Mouse (Mus musculus) embryo, embryonic 10 days (tissue): ENCODE measurements around the gene Slc47a2.

Source experiments
- DNase-seq: peaks from one replicate; pipeline ENCODE4 v3.0.0-alpha.2; 2015; ENCODE audit warnings: low spot score

Slc47a2 gene

GRCm38 (mm10) chr11:61342505-61343420, at the start of gene Slc47a2:
Gene Slc47a2, minus strand, starts transcription at chr11:61342860.
- peak; percentile 72 for DNase-seq

DNA sequence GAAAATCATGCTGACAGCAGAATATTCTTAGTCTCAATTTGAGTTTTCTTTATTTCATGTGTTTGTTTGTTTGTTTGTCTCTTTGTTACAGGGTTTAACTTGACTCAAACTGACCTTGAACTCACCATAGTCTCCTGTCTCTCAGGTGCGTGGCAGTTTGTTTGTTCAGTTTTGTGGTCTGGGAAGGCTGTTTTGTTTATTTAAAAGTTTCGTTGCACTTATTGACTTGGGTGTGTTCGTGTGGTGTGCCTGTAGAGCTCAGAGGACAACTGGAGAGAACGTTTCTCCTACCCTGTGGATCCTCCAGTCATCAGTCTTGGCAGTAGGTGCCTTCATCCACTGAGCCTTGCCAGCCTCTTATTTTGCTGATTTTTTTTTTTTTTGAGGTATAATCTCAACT, 46.3 kb upstream of the Slc47a2 start:
- no peak for DNase-seq

DNA sequence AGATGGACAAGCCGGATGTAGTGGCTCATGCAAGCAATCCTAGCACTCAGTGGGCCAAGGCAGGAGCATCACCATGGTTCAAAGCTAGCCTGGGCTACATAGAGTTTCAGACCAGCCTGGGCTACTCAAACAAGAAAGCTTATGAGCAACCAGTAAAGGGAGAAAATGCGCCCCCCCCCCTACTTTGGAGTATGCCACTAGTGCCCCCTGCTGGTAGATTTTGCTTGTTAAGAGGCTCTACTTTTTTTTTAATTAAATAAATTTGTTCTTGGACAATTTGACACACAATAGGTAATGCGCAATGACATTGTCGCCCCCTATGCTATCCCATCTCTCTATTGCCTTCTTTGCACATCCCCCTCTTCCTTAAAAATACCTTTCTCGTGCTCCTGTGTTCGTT, 45.4 kb upstream of the Slc47a2 start:
- peak; percentile 57 for DNase-seq

DNA sequence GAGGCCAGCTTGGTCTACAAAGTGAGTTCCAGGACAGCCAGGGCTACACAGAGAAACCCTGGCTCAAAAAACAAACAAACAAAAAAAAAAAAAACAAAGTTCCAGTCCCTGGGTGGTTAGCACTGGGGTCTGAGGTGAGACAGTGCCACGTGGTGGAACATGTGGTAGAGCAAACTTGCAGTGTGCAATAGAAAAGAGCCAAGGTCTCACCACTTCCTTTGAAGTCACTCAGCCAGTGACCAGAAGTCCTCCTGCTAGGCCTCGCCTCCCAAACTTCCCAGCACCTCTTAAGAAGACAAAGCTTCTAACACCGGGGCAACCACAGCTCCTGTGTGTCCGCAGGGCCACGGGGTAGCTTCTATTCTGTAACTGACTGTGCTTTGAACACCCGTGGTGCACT, 44.6 kb upstream of the Slc47a2 start:
- no peak for DNase-seq

GRCm38 (mm10) chr11:61385725-61386124, 43.1 kb upstream of the Slc47a2 start:
- DNase-seq, result no peak

GRCm38 (mm10) chr11:61381272-61381671, 38.6 kb upstream of the Slc47a2 start:
- no peak for DNase-seq

DNA sequence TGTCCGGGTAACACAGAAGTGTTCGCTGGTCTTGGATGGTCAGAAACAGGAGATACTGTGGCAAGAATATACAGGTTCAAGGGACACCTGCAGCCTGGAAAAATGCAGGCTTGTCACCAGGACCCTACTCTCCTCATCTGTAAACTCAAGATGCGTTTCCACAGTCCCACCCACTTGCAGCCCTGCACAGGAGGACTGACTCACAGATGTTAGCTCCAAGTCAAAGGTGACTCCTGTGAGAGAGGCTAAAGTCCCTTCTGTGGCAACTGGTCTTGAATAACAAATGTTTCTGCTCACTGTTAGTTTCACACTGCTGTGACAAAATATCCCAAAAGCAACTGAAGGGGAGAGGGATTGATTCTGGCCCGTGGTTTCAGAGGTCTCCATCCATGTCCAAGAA, 36.0 kb upstream of the Slc47a2 start:
- DNase-seq, result no peak

- peak; percentile 63 for DNase-seq
Observed at GRCm38 (mm10) chr11:61377881-61378613, 35.4 kb upstream of the Slc47a2 start, which contains the start of gene Slc47a1. Gene Slc47a1, minus strand, starts transcription at chr11:61378345.

DNA sequence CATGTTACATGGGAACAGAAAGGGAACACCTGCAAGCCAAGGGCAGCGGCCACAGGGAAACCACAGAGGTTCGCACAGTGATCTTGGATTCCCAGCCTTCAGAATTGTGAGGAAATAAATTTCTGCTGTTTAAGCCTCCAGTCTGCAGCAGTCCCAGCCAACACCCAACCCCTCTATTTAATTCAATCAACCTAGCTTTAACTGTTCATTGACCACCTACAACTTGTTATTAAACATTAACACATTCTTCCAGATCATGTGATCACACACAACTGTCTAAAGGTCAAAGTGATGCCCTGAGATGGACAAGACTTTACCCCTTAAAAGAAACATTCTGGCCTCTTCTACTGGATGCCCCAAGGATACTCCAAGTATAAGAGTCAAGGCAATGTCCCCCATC, 26.0 kb upstream of the Slc47a2 start:
- no peak for DNase-seq

DNA sequence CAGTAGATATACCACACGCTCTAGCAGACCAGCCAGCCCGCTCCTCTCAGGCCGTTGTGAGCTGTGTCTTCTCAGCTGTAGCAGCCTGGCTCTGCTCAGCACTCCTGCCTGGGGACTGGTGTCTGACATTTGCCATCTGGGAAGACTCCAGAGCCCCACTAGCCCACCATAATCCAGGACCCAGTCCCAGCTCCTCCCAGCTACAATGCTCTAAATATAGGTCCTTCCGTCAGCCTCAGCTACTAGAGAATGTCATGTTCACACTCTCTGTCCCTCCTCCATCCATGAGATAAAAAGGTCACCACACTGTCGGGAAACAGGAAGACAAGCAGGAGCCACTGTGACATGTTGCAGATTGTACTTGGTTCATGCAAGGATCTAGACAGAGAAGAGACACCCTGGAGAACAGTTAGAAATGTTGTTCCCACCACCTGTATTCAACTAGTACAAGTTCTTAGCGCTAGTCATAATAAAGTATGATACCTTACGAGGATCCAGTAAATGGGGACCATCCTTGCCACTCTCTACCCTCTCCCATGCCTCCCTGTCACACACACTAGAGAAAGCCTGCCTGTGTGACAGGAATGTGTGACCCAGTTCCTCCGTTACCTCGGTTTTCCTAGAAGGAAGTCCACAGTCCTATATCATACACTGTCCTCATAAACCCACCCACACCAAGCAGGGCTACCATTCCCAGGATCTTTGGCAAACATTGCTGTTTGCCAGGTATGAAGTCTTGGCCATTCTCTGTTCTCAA, 24.0 kb upstream of the Slc47a2 start:
- DNase-seq, result no peak

GRCm38 (mm10) chr11:61365938-61366337, 23.3 kb upstream of the Slc47a2 start:
- no peak for DNase-seq

GRCm38 (mm10) chr11:61364096-61364495, 21.4 kb upstream of the Slc47a2 start:
- DNase-seq, result no peak

DNA sequence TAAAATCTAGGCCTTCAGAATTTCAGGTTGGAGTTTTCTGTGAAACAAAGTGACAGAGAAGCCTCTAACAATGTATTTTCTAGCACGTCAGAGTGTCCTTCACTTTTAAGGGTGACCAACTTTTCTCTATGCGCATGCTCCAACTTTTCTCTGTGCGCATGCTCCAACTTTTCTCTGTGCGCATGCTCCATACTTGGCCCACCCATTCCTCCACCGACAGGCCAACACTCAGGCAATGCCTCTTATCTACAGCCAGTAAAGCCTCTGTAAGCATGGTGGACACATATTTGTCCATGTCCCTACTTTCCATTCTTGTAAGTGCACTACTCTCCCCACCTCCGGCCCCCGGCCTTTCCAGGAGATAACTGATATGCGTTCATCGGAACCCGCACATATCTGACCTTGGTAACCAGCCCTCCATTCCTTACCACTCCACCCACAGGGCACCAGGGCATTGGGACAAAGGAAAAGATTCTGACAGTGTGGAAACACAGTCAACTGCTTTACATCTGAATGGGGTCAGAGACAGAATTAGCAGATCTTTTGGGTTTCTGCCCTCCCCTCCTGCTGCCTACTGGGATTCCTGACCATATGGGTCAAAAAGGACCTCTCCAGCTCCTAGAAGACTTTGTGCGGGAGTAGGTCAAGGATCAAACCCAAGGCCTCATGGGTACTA, 19.0 kb upstream of the Slc47a2 start:
- DNase-seq, result no peak

- DNase-seq, result no peak
Observed at GRCm38 (mm10) chr11:61356600-61356999, 13.9 kb upstream of the Slc47a2 start.

DNA sequence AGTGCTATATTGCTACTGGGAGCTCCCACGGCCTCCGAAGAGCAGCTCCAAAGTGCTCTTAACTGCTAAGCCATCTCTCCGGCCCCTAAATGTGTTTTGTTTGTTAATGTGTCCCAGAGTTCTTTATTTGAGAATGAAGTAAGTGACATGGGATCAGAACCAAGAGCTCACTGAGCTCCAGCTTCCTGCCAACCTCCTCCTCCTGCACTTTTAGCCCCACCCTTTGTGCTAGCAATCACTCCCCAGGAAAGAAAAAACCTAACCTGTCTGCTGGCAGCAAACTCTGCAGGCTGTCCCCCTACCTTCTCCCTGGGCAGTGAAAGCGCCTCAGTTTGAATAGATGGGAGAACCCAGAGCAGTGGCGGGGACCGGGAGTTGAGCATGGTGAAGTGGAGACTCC, 13.5 kb upstream of the Slc47a2 start:
- no peak for DNase-seq

DNA sequence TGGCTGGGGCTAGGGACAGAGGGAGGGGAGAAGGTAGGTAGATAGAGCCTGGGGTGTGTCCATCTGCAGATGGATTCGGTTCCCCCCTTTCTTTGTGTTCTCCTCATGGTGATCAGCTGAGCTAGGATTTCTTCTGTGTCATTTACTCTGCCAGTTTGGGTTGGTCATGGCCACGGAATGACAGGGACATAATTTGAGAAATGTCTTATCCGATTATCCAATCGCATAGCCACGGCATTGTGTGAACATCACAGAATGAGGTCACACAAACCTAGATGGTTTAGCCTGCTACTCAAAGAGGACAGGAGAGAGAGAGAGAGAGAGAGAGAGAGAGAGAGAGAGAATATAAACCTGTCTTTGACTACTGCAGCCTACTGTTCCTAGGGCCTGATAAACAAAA, 12.7 kb upstream of the Slc47a2 start:
- no peak for DNase-seq

GRCm38 (mm10) chr11:61354346-61354745, 11.7 kb upstream of the Slc47a2 start:
- no peak for DNase-seq

GRCm38 (mm10) chr11:61353038-61353437, 10.4 kb upstream of the Slc47a2 start:
- DNase-seq, result no peak

DNA sequence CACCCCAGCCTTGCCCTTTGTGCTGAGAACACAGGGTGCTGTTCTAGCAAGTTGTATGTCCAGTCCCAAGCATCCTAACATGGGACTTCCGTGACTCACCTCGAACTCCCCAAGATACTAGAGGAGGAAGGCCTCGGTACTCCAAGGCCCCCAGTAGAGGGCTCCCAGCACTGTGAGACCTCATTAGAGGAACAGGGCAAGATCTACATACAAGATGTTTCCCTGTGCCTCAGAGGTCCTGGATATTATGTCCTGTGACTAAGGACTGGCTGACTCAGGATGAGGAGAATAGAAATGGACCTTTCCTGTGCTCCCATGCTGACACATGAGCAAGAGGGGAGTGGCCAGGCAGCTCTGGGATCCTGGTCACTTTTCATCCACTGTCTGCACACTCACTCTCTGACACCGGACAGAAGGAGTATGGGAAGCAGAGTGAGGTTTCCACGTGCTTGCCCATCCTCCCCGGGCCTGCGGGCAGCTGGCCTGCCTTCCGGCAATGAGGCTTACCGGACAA, 9.5 kb upstream of the Slc47a2 start:
- DNase-seq, result peak; percentile 32

- DNase-seq, result peak; percentile 82
Observed at GRCm38 (mm10) chr11:61349337-61349736, 6.7 kb upstream of the Slc47a2 start.

DNA sequence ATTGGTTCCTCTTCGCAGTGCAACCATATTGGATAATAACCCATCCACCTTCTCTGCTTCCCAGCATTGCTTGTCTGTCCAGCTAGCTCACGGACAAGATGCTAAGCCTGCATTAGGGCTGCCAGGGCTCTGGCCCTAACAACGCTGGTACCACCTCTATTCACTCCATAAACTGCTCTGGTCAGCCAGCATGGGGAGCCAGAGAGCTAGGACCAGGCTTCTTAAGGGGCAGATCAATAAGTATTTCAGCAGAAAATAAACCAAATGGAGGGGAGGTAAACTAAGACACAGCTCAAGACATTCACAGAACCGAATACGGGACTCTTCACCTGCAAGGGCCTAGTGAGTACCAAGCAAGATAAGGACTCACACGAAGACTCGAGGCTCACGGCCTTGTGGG, 3.5 kb upstream of the Slc47a2 start:
- peak; percentile 35 for DNase-seq

GRCm38 (mm10) chr11:61341971-61342370, 689 bp downstream of the Slc47a2 start:
- no peak for DNase-seq
